Mouse (Mus musculus) CH12.LX (cell line): Measurements from ENCODE around the gene Pacsin1. TPM values are rescaled to one million over a fixed set of nuclear protein-coding genes. Genes with fewer than 3 reads are reported as not detected.

Experiments
- DNase-seq: peaks from one replicate; pipeline ENCODE4 v3.0.0-alpha.2; 2013; ENCODE audit errors: extremely low read depth
- H3K27ac ChIP-seq: 2 replicates; pipeline ENCODE4 v1.5.1; 2012; ENCODE audit warnings: low read depth, mild to moderate bottlenecking, control low read depth, moderate library complexity; ENCODE audit not compliant: insufficient read depth
- H3K27me3 ChIP-seq: replicated peaks from 2 replicates; pipeline ENCODE3; 2012; ENCODE audit warnings: inconsistent platforms
- H3K36me3 ChIP-seq, 2 experiments: replicated peaks in 1 of 2; 2 replicates each; pipeline versions ENCODE3 to v1.6.1; 2012; ENCODE audit warnings: inconsistent platforms in 1 of 2, low read length in 1 of 2, mild to moderate bottlenecking in 1 of 2, mixed read lengths in 1 of 2, moderate library complexity in 1 of 2; ENCODE audit not compliant: control insufficient read depth in 1 of 2, insufficient read depth in 1 of 2
- H3K4me1 ChIP-seq, 2 experiments: 2 replicates each; pipeline ENCODE4 v1.6.1; 2012; ENCODE audit warnings: inconsistent platforms in 1 of 2, moderate library complexity in 1 of 2; ENCODE audit not compliant: insufficient read depth in 2 of 2, control insufficient read depth in 1 of 2
- H3K4me2 ChIP-seq: 2 replicates; pipeline ENCODE4 v1.6.1; 2012; ENCODE audit warnings: low read depth, mild to moderate bottlenecking, control low read depth; ENCODE audit not compliant: poor library complexity, insufficient read depth, severe bottlenecking
- H3K4me3 ChIP-seq, 3 experiments: fragments of 150-350 bp in 1 of 3; sonication (generic) in 1 of 3; replicated peaks in 1 of 3; 2 replicates each; pipeline versions ENCODE3 to v1.5.1; 2011 to 2012; ENCODE audit warnings: low read depth in 2 of 3, low read length in 2 of 3, mild to moderate bottlenecking in 2 of 3, moderate library complexity in 2 of 3, control low read depth in 1 of 3, improper control_type of control experiment in 1 of 3, inconsistent platforms in 1 of 3, mixed read lengths in 1 of 3; ENCODE audit not compliant: poor library complexity in 1 of 3
- H3K79me2 ChIP-seq: replicated peaks from 2 replicates; pipeline ENCODE4 v1.6.1; 2012; ENCODE audit warnings: mild to moderate bottlenecking, moderate library complexity; ENCODE audit not compliant: control insufficient read depth, poor library complexity, insufficient read depth, severe bottlenecking; ENCODE audit errors: extremely low read depth
- H3K9ac ChIP-seq: 2 replicates; pipeline ENCODE4 v1.6.1; 2012; ENCODE audit warnings: low read depth, mild to moderate bottlenecking, control low read depth, moderate library complexity; ENCODE audit not compliant: insufficient read depth
- H3K9me3 ChIP-seq: replicated peaks from 2 replicates; pipeline ENCODE3; 2012; ENCODE audit warnings: low read length, inconsistent platforms, mixed read lengths
- CTCF ChIP-seq, 2 experiments: IDR thresholded peaks in 1 of 2; conservative IDR thresholded peaks in 1 of 2; 2 replicates each; pipeline ENCODE4 v1.5.1; 2011 to 2012; ENCODE audit warnings: low read depth in 2 of 2, low read length in 2 of 2, improper control_type of control experiment in 1 of 2, inconsistent platforms in 1 of 2, mild to moderate bottlenecking in 1 of 2, moderate library complexity in 1 of 2
- E2F4 ChIP-seq: IDR thresholded peaks from 2 replicates; pipeline ENCODE4 v1.6.1; 2011; ENCODE audit warnings: low read depth, low read length, improper control_type of control experiment; ENCODE audit not compliant: insufficient replicate concordance
- KAT2A ChIP-seq: IDR thresholded peaks from 2 replicates; pipeline ENCODE4 v1.6.1; 2012; ENCODE audit warnings: low read length, improper control_type of control experiment, inconsistent platforms; ENCODE audit not compliant: insufficient replicate concordance
- MXI1 ChIP-seq: IDR thresholded peaks from 2 replicates; pipeline ENCODE4 v1.6.1; 2011; ENCODE audit warnings: mild to moderate bottlenecking, low read depth, low read length, improper control_type of control experiment
- MYC ChIP-seq: IDR thresholded peaks from 2 replicates; pipeline ENCODE4 v1.6.1; 2011; ENCODE audit warnings: low read depth, mild to moderate bottlenecking, improper control_type of control experiment, low read length
- NRF1 ChIP-seq: IDR thresholded peaks from 2 replicates; pipeline ENCODE4 v1.6.1; 2014; ENCODE audit warnings: low read depth, mild to moderate bottlenecking, inconsistent platforms, low read length, improper control_type of control experiment, moderate library complexity
- PAX5 ChIP-seq: IDR thresholded peaks from 2 replicates; pipeline ENCODE4 v1.6.1; 2012; ENCODE audit warnings: low read length, inconsistent platforms, mixed read lengths
- POLR2A ChIP-seq: IDR thresholded peaks from 2 replicates; pipeline ENCODE4 v1.6.1; 2011; ENCODE audit warnings: low read depth, mild to moderate bottlenecking, improper control_type of control experiment, low read length
- dilution Hi-C: fragments of 300-500 bp; cut with MboI; formaldehyde crosslinking; loops from 2 replicates; pipeline ENCODE4 v1.14.3; 2020; ENCODE audit warnings: low sequenced_read_pairs; ENCODE audit not compliant: extremely low pct_unique_long_range_greater_than_20kb, extremely low pct_ligation_motif_present
- in situ Hi-C: fragments of 300-500 bp; cut with MboI; formaldehyde crosslinking; loops from 3 replicates; pipeline ENCODE4 v1.14.3; 2019; ENCODE audit warnings: low sequenced_read_pairs, low pct_ligation_motif_present, low pct_unique_long_range_greater_than_20kb, mixed read lengths
- polyA plus RNA-seq: library from polyadenylated mRNA; unstranded; fragments of >175 nt; gene quantifications from 2 replicates; pipeline ENCODE4 v1.2.1, GENCODE M21; 2012; ENCODE audit warnings: low read depth; ENCODE audit not compliant: insufficient read length
- total RNA-seq, 2 experiments: library from RNA; depleted of rRNA; stranded (reverse); fragments of 300-350 nt in 1 of 2; fragments of >200 nt in 1 of 2; gene quantifications; 2 replicates each; pipeline ENCODE4 v1.2.3; 2012 to 2014

The Pacsin1 gene
- total and polyA plus RNA-seq, 3 experiments: 1.9 to 14.0 (median 13.2) TPM

DNA sequence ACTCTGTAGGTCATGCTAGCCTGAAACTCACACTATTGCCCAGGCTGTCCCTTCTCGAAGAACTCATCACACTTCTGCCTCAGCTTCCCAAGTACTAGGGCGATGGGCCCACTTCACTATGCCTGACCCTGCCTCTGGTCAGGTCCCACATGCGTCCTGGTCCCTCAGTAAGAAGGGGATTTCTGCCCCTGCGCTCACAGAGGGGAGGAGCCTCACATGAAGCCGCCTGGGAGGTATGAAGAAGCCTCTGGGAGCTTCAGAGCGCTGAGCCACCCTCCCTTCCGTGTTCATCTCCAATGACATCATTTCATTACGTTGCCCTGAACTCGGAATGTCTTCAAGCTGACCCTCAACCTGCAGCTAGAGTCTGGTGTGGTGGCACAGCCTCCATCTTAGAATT, 11.6 kb upstream of the Pacsin1 start:
- DNase-seq: no peak
- H3K36me3 ChIP-seq: no peaks in the 10 kb centered on the region
- H3K4me2 ChIP-seq: no peak overlapping the region
- TF ChIP-seq NRF1 (no peak), MXI1 (no peak), E2F4 (no peak), PAX5 (no peak)
- H3K4me3 ChIP-seq: no peak overlapping the region
- in situ Hi-C loops (loop anchor here (10.0 kb wide), 1 partner anchor 121 kb away; no protein-coding TSS in a partner anchor), dilution Hi-C loops (no loop called here)
- no peak overlapping the region for H3K27ac ChIP-seq
- H3K9ac ChIP-seq: no peak overlapping the region
- peaks cover 2% of the 10 kb centered on the region for H3K9me3 ChIP-seq
- peaks cover 4% of the 10 kb centered on the region for H3K27me3 ChIP-seq
- peaks cover 8 to 10% of the 10 kb centered on the region in 2 experiments for H3K4me1 ChIP-seq
- H3K79me2 ChIP-seq: no peaks in the 10 kb centered on the region

DNA sequence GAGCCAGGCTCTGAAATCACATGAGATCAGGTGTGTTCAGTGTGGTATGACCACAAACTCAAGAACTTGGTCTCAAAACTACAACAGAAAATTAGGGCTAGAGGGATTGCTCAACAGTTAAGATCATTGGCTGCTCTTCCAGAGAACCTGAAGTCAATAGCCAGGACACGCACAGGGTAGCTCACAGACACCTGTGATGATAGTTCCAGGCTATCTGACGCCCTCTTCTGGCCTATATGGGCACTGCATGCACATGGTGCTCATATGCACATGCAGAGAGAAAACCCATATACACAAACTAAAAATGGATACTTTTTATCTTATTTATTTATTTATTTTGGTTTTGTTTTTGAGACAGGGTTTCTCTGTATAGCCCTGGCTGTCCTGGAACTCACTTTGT, 10.7 kb upstream of the Pacsin1 start:
- in situ Hi-C loops: loop anchor here (10.0 kb wide), 1 partner anchor 120 kb away; no protein-coding TSS in a partner anchor
- Histone ChIP-seq H3K27ac (no peak overlapping the region), H3K9ac (no peak overlapping the region), H3K4me3 (no peak overlapping the region), H3K4me1 (peaks cover 8 to 10% of the 10 kb centered on the region in 2 experiments), H3K4me2 (no peak overlapping the region), H3K9me3 (peaks cover 2% of the 10 kb centered on the region), H3K36me3 (no peaks in the 10 kb centered on the region), H3K79me2 (no peaks in the 10 kb centered on the region), H3K27me3 (peaks cover 6% of the 10 kb centered on the region)
- dilution Hi-C loops: no loop called here
- no peak for TF ChIP-seq POLR2A
- TF ChIP-seq CTCF (conservative IDR thresholded peaks at IDR 0.05 in 1 of 2, IDR thresholded peaks at IDR 0.05 in 1 of 2; ENCODE audit: low read depth in 2 of 2, low read length in 2 of 2): peak; percentile 21 to 39; a peak in 3 of 4 replicates
- no peak for DNase-seq

DNA sequence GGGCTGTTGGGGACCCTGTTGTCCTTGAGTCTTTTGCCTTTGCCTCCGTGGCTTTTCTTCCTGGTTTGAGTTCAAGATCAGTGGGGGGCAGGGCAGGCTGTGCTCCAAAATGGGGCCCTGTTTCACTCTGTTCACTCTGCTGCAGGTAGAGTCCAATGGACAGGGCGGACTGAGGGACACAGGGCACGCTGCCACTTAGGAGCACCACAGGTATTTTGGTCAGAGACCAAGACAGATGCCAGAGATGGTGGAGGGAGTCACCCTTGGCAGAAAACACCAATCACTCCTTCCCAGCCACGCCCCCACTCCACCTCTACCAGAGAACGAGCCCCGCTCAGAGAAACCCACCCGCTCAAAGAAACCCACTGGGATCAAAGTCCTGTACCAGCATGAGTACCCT, 9.5 kb upstream of the Pacsin1 start:
- DNase-seq: no peak
- in situ Hi-C loops (loop anchor here (10.0 kb wide), 1 partner anchor 119 kb away; no protein-coding TSS in a partner anchor), dilution Hi-C loops (no loop called here)
- Histone ChIP-seq H3K36me3 (no peaks in the 10 kb centered on the region), H3K4me3 (no peak overlapping the region), H3K9ac (no peak overlapping the region), H3K4me1 (peaks cover 10 to 14% of the 10 kb centered on the region in 2 experiments), H3K27ac (no peak overlapping the region), H3K27me3 (peaks cover 6% of the 10 kb centered on the region), H3K4me2 (no peak overlapping the region), H3K9me3 (peaks cover 2% of the 10 kb centered on the region), H3K79me2 (no peaks in the 10 kb centered on the region)
- TF ChIP-seq KAT2A (no peak), MYC (no peak)
